Mouse (Mus musculus): ENCODE measurements around the gene Gm32717. TPM values are rescaled to one million over a fixed set of nuclear protein-coding genes. Genes with fewer than 3 reads are reported as not detected.
"Not testable (repeated sequence)": the region's sequence is repeated elsewhere in the genome, so short reads cannot be mapped to it uniquely, and the experiment has no call there.

The Gm32717 gene
- polyA plus RNA-seq, 1 experiment from 2014 or later = 0.26 TPM

DNA sequence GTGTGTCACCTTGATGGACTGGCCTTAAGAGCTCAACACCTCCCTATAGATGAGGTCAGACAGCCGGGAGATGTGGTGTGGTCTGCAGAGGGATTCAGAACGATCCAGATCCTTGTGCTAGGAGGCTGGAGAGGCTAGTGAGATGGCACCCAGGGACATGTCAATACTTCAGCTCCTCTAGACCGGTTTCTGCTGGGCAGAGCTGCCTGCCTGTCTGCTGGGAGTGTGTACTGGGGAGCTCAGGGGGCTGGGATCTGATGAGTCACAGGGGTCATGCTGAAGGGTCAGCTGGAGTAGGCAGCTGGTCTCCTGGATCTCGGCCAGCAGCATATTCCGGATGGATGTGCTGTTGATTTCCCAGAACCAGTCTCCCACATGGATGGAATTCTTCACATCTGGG, 8.0 kb downstream of the Gm32717 start:
- H3K27ac ChIP-seq (ENCODE audit: low read depth, low read length); H3K36me3 ChIP-seq (ENCODE audit: control insufficient read depth, insufficient read depth, low read length); H3K27me3 ChIP-seq (ENCODE audit: control insufficient read depth, insufficient read depth, low read length); H3K9ac ChIP-seq (ENCODE audit: low read depth, low read length); H3K4me1 ChIP-seq (replicated peaks; ENCODE audit: control insufficient read depth, insufficient read depth, low read length); H3K4me3 ChIP-seq (ENCODE audit: low read depth, low read length); H3K4me2 ChIP-seq (replicated peaks; ENCODE audit: low read depth, low read length); H3K9me3 ChIP-seq (ENCODE audit: control insufficient read depth, low read length); DNase-seq (ENCODE audit: low spot score); ATAC-seq (ENCODE audit: low FRiP score): not testable (repeated sequence)
- 80% methylated on average over 1 of the region's 5 CpGs for WGBS

DNA sequence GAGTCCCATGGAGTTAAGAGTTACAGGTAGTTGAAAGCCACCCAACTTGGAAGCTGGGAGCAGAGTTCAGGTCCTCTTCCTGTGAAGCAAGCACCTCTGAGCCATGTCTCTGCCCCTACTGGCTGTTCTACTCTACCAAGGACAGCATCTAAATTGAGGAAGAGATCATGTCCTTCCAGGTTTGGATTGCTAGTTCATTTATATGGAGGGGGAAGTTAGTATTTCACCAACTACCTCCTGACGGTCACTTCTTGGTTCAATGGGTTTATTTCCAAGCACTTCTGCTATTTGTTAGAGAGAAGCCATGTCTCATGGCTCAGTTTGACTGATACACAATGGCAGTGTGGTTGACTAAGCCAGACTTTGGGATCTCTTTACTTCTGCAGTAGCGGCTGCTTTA, 13.0 kb downstream of the Gm32717 start:
- H3K4me2 ChIP-seq (replicated peaks; ENCODE audit: low read depth, low read length); H3K9me3 ChIP-seq (ENCODE audit: control insufficient read depth, low read length); H3K27ac ChIP-seq (ENCODE audit: low read depth, low read length); H3K9ac ChIP-seq (ENCODE audit: low read depth, low read length); H3K27me3 ChIP-seq (ENCODE audit: control insufficient read depth, insufficient read depth, low read length); H3K4me1 ChIP-seq (replicated peaks; ENCODE audit: control insufficient read depth, insufficient read depth, low read length); ATAC-seq (ENCODE audit: low FRiP score); DNase-seq (ENCODE audit: low spot score); H3K4me3 ChIP-seq (ENCODE audit: low read depth, low read length); H3K36me3 ChIP-seq (ENCODE audit: control insufficient read depth, insufficient read depth, low read length): not testable (repeated sequence)
- no CpG with 5 or more reads among the region's 2 CpGs for WGBS

DNA sequence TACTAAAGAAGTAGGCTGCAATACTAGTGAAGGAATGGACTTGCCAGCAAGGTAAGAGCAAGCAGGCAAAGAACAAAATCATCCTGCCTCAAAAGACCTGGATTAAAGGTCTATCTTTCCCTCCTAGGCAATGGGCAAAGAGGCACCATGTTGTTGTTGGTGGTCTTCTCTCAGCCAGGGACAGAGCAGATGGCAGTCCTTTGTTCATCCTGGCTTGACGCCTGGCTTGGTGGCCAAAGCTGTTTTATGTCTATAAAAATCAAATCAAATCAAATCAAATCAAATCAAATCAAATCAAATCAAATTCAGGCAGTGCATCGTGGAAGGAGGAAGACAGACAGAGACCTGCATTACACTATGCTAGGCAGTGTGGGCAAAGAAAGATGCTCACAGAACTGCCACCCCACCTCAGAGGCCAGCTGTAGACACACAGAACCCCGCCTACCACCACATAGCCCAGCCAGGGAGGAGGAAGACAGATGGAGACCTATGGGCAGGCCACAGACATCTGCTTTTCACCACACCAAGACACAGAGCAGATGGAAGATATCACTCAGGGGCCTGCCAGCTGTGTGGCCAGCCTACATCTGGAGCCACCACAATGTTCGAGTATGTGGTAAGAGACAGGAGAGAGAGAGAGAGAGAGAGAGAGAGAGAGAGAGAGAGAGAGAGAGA, 24.7 kb downstream of the Gm32717 start:
- WGBS = 83% methylated on average over 2 of the region's 4 CpGs
- H3K4me2 ChIP-seq (replicated peaks; ENCODE audit: low read depth, low read length); DNase-seq (ENCODE audit: low spot score): not testable (repeated sequence)

DNA sequence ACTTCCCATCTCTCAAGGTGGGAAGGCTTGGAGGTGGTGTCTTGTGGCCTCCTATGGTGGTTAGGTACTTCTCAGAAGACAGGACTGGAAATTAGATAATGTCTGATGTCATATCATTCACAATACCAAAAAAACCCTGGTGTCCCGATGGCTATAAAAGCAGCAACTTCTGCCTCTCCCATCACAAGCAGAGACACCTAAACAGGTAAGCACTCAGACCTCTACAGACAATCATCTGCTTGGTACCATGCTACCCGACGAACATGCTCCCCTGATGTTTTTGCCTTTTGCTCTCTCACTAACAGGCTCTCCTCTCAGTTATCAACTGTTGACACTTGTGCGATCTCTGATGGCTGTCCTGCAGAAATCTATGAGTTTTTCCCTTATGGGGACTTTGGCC, 35.9 kb downstream of the Gm32717 start, which contains the start of gene Il22:
Il22 (plus strand) TSS at position 301 of the 400 bp plus-strand sequence.
- H3K4me3 ChIP-seq (ENCODE audit: low read depth, low read length) = no peak within 1 kb of the TSS
- no peaks in the 10 kb centered on the region for H3K4me1 ChIP-seq (replicated peaks; ENCODE audit: control insufficient read depth, insufficient read depth, low read length)
- DNase-seq (ENCODE audit: low spot score) (no peak), ATAC-seq (ENCODE audit: low FRiP score) (no peak)
- no peaks in the 10 kb centered on the region for H3K9me3 ChIP-seq (ENCODE audit: control insufficient read depth, low read length)
- no peaks in the 10 kb centered on the region for H3K36me3 ChIP-seq (ENCODE audit: control insufficient read depth, insufficient read depth, low read length)
- no peak within 1 kb of the TSS for H3K9ac ChIP-seq (ENCODE audit: low read depth, low read length)
- no peak within 1 kb of the TSS for H3K27ac ChIP-seq (ENCODE audit: low read depth, low read length)
- H3K27me3 ChIP-seq (ENCODE audit: control insufficient read depth, insufficient read depth, low read length) = no peaks in the 10 kb centered on the region
- WGBS = 100% methylated on average over 4 of the region's 4 CpGs
- H3K4me2 ChIP-seq (replicated peaks; ENCODE audit: low read depth, low read length) = no peak within 1 kb of the TSS

More for the DNA sequence above, 24.7 kb downstream of the Gm32717 start:
- ATAC-seq (ENCODE audit: low FRiP score); H3K27me3 ChIP-seq (ENCODE audit: control insufficient read depth, insufficient read depth, low read length); H3K36me3 ChIP-seq (ENCODE audit: control insufficient read depth, insufficient read depth, low read length); H3K9me3 ChIP-seq (ENCODE audit: control insufficient read depth, low read length); H3K27ac ChIP-seq (ENCODE audit: low read depth, low read length); H3K9ac ChIP-seq (ENCODE audit: low read depth, low read length); H3K4me3 ChIP-seq (ENCODE audit: low read depth, low read length); H3K4me1 ChIP-seq (replicated peaks; ENCODE audit: control insufficient read depth, insufficient read depth, low read length): not testable (repeated sequence)

DNA sequence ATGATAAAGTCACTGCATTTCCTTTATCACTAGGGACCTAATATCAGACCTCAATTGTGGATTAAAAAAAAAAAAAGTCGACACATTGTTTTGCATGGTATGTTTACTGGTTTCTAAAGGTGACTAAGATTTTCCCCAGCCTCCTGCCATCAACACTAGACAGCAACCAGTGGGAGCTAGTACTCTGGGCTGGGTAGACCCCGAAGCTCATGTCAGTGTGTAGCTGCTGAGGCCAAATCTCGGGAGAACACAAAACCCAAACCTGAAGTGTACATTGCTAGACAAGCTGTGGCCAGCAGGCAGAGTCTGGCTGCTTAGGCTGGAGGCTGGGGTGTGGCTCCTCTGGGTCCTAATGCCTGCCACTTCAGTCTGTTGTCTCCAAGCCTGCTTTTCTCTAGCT, 45.4 kb downstream of the Gm32717 start:
- DNase-seq (ENCODE audit: low spot score); H3K27ac ChIP-seq (ENCODE audit: low read depth, low read length): not testable (repeated sequence)
- 37% methylated on average over 3 of the region's 3 CpGs for WGBS

More for the DNA sequence above, 45.4 kb downstream of the Gm32717 start:
- not testable (repeated sequence) for H3K4me1 ChIP-seq (replicated peaks; ENCODE audit: control insufficient read depth, insufficient read depth, low read length); H3K9me3 ChIP-seq (ENCODE audit: control insufficient read depth, low read length); H3K9ac ChIP-seq (ENCODE audit: low read depth, low read length); H3K27me3 ChIP-seq (ENCODE audit: control insufficient read depth, insufficient read depth, low read length); H3K4me2 ChIP-seq (replicated peaks; ENCODE audit: low read depth, low read length); H3K4me3 ChIP-seq (ENCODE audit: low read depth, low read length); ATAC-seq (ENCODE audit: low FRiP score); H3K36me3 ChIP-seq (ENCODE audit: control insufficient read depth, insufficient read depth, low read length)

Other genes starting within 250 kb of the Gm32717 start
- gene Mdm1, start 99.0 kb downstream of the Gm32717 start, polyA plus RNA-seq (2014; fragmentation: Nextera tagmentation; extraction: Ambion mirVana) = 57.3 and 62.2 TPM in 2 replicates
- gene Il22, start 35.8 kb downstream of the Gm32717 start, polyA plus RNA-seq (2014; fragmentation: Nextera tagmentation; extraction: Ambion mirVana) = not detected in 2 replicates
- 0.15 and 0.26 TPM in 2 replicates for gene Gm32802, start 17.9 kb upstream of the Gm32717 start, polyA plus RNA-seq (2014; fragmentation: Nextera tagmentation; extraction: Ambion mirVana)
- not detected in 2 replicates for gene Iltifb, start 54.3 kb upstream of the Gm32717 start, polyA plus RNA-seq (2014; fragmentation: Nextera tagmentation; extraction: Ambion mirVana)
- not detected in 2 replicates for gene Gm9040, start 86.2 kb upstream of the Gm32717 start, polyA plus RNA-seq (2014; fragmentation: Nextera tagmentation; extraction: Ambion mirVana)
- not detected in 2 replicates for gene Gm9044, start 91.6 kb upstream of the Gm32717 start, polyA plus RNA-seq (2014; fragmentation: Nextera tagmentation; extraction: Ambion mirVana)
- gene Gm9045, start 97.1 kb upstream of the Gm32717 start, polyA plus RNA-seq (2014; fragmentation: Nextera tagmentation; extraction: Ambion mirVana) = 0.07 TPM in 1 of 2 replicates, not detected in the other
- gene Gm9046, start 102.5 kb upstream of the Gm32717 start, polyA plus RNA-seq (2014; fragmentation: Nextera tagmentation; extraction: Ambion mirVana) = not detected in 2 replicates
- gene Gm9048, start 107.9 kb upstream of the Gm32717 start, polyA plus RNA-seq (2014; fragmentation: Nextera tagmentation; extraction: Ambion mirVana) = not detected in 2 replicates
- gene Gm9049, start 113.3 kb upstream of the Gm32717 start, polyA plus RNA-seq (2014; fragmentation: Nextera tagmentation; extraction: Ambion mirVana) = 0.07 TPM in 1 of 2 replicates, not detected in the other
- not detected in 2 replicates for gene Ifng, start 200.3 kb upstream of the Gm32717 start, polyA plus RNA-seq (2014; fragmentation: Nextera tagmentation; extraction: Ambion mirVana)